Mouse (Mus musculus) NIH3T3 (cell line): ENCODE measurements at regions not wholly inside any gene's neighbourhood (a gene's known extent, or its start where the extent isn't known, plus 50 kb on each side); places are given as distances from the start of the nearest gene placed in this dataset.
A peak's percentile ranks its signal among the peaks of the same experiment; 100 is the strongest.

Experiments
- DNase-seq: peaks from one replicate; pipeline ENCODE4 v3.0.0-alpha.2; 2012; ENCODE audit warnings: low read depth

DNA sequence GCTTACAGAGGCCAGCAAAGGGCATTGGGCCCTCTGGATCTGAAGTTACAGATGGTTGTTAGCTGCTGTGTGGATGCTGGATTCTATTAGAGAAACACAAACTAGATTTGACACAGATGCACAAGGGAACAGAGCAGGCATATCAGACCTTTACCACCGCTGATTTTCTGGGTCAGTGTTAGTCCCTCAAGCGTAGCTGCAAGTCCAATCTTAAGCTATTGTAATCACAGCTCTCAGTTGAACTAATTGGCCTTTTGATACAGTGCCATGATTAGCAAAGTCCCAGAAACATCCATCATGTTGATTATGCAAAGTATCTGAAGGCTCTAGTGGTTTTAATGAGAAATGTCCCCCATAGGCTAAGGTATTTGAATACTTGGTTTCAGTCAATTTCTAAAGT is 54.2 kb upstream of the Plppr5 start:
- DNase-seq: no peak

DNA sequence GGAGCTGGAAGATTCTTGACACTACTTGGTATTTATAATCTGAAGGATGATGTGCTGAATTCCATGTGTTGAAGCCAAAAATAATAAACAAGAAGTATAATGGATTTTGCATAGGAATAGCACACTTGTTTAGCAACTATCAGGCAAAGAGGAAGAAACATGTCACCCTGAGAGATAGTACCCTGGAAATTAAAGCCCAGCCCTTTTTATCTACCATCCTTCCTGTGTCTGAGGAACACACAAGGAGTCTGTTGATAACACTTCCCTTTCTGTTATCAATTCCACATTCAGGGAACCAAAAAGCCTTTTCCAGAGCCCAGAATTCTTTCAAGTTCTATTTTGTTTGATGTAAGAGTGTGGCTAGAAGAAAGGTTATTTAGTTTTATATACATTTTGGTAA is 66.5 kb upstream of the Plppr5 start:
- no peak for DNase-seq

DNA sequence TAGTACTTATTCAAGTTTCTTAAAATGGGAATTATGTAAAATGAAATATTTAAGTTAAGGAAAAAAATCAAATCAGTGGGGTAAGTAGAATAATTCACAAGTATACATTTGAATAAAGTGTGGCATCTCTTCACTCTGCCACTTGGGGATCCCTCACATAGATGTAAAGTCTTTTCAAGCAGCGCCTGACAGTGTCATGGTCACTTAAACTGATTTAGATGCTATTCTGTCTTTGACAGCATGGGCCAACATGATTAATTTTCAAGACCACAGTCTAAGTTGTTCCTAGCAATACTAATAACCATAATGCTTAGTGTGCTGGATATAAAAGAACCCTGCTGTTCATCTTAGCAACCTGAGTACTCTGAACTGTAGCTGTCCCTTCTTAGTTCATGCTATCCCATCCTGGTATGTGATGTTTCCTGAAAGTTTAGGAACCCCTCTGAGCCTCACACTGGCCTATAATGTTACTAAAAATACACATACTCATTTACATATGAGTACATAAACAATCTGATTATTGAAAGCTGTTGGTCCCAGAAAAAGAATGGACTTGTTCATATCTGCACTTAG is 68.4 kb upstream of the Plppr5 start:
- DNase-seq: no peak

DNA sequence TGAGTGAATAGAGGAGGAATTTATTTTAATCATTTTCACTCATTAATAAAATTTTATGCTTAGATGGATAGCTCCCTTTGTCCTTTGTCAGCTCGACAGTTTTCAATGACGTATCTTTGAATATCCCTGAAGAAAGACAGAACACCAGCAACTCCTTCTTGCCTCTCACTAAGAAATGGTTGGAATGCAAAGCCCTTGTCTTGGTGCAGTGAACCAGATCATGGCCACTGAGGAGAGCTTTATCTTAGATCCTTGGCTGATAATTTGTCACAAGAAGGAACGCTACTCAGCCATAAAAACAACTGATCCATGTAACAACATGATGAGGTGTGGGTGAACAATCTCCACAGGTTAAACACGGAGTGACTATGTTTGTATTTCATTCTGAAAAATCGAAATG is 73.5 kb upstream of the Plppr5 start:
- no peak for DNase-seq

DNA sequence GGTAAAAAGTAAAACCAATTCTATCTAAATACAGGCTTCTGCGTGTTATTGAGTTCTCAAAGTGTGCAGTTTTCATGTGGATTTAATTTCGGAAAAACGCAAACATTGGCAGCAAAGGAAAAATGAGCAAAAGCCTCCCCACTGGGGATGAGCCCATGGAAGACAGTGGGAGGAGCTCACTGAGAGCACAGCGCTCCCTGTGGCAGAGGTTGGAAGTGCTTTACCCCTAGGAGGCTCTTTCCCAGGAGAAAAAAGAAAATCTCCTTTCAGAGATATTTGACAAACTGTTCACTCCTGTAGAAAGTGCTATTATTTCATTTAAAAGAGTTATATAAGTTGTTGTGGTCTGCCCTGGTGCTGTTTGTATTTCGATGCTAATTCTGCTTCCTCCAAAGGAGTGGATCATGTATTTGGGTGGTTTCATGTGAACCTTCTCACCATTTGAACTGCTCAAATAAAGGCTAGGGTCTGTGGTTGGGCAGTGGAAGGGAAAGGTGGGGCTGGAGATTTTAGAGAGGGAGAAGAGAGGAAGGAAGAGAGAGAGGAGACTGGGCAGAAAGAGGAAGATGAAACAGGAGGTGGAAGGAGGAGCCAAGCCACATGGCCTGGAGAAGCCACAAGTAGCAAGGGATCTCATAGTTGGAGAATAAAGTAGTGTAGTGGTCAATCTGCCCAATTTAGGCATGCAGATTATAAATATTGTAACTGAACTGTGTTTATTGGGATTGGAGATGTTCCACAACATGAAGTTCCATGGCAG is 76.3 kb upstream of the Plppr5 start:
- DNase-seq: peak; percentile 5

DNA sequence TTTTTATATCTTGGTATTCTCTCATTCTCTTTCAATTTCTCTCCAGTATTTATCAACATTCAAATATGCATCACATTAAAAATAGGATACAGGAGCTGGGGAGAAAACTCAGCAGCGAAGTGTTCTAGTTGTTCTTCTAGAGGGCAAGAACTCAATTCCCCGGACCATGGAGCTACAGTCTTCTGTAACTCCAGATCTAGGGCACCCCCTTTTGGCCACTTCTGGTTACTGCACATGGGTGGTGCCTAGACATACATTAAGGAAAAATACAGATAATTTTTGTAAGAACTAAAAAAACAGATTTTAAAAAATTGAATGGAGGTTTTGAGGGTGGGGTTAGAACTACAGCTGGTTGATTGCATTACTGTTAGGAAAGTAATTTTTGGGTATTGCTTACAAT is 80.5 kb upstream of the Plppr5 start:
- DNase-seq: peak; percentile 46

DNA sequence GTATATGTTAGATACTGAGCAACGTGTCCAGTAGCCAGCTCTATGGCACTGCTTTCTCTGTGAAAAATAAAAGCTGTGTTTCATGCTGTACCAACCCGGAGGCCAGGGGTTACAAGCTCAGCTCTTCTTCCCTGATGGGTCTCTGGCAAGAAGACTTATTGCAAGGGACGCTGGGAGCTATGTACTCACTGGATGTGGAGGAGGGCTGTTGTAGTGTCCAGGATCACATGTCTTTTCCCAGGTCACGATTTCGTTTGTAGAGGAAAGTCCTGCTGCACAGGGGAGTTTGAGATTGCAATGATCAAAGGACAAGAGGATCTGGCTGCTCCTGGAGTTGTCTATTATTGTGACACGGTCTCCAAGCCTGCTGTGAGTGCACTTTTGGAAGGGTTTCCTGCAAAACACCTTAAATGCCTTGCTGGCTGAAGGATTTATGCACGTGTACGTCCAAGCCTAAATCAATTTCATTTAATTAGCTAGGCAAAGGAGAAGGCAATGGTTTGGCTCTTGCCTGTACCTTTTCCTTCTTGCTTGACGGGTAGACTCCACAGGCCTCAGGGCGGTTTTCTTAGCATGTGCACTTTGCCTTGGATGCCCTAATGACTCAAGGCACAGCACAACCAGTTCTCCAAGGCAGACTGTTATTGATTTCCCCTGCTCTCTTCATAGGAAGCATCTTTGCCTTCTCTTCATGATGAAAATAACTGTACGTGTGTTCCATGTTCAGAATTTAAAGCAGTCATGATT is 87.2 kb upstream of the Plppr5 start:
- DNase-seq: no peak

DNA sequence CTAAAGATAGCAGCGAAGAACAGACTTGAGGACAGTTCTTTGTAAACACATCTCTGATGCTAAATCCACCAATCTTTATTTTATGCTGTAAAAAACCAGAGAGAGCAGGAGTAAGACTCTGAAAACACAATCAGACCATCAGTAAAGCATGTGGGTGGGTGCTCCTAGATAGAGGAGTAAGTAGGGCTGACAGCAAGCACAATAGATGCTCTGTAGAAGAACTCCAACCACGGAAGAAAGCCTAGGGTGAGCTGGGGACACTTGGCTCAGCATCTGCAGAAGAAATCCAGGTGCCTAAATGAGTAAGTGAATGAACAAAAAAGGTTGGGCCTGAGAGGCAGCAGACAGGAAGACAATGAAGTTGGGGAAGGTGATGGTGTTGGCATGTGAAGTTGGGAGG is 88.3 kb upstream of the Plppr5 start:
- DNase-seq: no peak

DNA sequence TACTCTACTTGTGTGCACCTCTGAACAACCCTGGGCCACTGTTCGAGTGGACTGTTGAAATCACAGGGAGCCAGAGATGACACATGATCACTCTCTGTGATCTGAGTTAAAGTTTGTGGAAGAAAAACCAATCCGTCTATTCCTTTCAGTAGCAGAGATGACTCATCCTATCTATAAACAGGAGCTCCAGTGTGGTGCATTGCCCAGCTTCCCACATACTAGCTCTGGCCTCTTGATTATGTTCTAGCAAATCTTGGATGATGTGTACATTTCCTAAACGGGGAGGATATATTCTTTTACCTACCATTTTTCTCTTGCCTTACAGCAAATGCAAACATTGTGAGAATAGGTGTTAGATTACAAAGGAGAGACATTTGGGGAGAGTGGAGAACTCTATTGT is 94.5 kb upstream of the Plppr5 start:
- no peak for DNase-seq

DNA sequence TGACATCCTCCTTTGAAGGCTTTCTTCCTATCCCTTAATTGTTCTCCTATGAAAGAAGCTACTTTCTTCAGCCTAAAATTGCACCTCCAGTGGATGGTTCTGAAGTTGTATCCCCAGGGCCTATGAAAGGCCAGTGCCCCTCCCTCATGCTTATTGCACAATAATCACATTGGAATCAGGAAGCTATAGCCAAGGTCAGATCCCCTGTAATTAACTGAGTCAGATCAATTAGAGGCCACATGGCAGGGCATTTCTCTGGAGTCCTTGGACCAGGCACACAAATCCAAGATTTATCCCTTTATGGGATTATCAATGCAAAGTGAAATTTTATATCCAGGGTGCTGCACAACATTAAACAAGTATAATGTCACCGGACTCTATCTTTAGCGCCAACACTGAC is 98.8 kb upstream of the Plppr4 start:
- no peak for DNase-seq

DNA sequence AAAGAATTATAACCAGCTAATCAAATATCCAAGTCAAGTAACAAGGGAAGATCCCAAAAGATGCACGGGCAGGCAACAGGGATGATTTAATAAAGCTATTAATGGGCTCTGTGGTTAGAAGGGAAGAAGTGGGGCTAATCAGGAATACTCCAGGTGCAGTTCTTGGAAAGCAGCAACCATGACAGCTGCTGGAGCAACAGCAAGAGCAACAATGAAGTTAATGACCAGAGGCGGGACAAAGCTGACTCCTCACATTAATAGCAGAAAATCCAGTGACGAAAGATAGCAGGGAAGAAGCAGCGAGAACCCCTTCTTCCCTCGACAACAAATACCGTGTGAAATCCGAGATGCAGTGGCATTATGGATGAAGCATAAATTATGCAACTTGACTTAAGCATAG is 89.9 kb upstream of the Plppr4 start:
- no peak for DNase-seq

DNA sequence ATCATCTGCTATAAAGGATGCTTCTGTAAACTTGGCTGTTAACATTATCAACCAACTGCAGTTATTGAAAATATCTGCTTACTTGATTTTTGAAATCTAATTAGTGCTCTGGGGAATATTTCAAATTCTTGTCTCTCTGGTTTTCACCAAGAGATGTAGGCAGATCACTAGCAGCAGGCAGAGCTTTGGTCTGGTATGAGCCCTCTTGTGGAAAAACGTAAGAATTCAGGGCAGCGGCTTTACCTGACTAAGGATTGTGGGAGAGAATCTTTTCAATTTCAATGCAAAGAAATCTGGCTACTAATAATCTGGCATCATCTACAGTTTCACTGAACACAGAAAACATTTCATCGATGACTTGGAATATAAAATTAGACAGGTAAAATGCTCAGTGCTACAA is 81.2 kb upstream of the Plppr4 start:
- DNase-seq: no peak

DNA sequence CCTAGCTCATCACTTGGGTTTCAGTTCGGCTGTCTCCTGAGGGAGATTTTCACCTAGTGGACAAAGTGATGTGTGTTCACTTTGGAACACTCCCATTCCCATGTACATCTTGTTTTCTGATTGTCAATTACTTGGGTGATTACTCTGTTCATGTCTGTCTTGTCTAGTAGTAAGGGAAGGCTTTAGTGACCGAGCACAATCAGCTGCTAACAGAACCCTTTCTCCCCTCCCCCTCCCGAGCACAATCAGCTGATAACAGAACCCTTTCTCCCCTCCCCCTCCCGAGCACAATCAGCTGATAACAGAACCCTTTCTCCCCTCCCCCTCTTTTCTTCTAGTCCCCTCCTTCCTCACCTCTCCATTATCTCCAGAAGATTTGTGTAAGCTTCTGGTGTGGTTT is 79.6 kb upstream of the Plppr4 start:
- DNase-seq: no peak

DNA sequence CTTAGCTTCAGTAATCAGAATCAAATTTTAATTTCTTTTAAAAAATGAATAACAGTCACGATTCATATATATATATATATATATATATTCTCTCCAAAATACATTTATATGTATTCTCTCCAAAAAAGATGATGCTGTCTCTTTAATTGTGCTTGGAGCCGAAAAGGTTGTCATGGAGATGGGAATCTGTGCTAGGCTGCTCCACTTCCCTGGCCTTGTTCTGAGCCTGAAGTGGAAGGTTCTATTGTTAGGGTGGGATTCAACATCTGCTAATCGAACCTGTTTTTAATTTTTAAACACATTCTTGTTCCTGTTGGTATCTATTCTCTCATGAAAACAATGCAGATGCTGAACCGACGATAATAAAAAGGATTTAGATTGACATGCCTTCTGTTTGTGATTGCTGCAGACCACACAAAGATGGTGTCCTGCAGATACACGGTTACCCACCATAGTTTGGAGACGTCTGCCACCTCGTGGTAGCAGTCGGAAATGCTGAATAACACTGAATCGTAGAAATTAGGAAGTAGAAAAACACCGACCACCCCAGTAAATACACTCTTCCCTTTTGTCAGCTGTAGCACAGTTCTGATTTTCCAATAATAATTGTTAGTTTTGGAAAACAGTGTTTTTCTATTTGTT is 77.9 kb upstream of the Plppr4 start:
- DNase-seq: peak; percentile 85

DNA sequence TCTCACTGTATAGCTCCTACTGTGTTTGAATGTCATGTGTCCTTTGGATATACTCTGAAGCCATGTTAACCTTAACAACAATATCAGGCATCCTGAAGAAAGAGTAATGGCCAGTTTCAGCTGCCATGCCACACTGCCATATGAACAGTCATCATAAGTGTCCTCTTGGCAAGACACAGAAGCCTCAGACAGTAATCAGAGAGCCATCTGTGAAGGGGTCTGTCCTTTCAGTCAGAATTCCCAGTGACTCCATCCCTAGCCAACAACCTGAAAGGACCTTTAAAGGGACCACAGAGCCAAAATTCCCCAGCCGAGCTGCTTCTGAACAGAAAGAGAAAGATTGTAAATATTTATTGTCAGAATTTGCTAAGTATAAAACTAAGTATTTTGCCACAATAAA is 63.9 kb upstream of the Plppr4 start:
- no peak for DNase-seq

DNA sequence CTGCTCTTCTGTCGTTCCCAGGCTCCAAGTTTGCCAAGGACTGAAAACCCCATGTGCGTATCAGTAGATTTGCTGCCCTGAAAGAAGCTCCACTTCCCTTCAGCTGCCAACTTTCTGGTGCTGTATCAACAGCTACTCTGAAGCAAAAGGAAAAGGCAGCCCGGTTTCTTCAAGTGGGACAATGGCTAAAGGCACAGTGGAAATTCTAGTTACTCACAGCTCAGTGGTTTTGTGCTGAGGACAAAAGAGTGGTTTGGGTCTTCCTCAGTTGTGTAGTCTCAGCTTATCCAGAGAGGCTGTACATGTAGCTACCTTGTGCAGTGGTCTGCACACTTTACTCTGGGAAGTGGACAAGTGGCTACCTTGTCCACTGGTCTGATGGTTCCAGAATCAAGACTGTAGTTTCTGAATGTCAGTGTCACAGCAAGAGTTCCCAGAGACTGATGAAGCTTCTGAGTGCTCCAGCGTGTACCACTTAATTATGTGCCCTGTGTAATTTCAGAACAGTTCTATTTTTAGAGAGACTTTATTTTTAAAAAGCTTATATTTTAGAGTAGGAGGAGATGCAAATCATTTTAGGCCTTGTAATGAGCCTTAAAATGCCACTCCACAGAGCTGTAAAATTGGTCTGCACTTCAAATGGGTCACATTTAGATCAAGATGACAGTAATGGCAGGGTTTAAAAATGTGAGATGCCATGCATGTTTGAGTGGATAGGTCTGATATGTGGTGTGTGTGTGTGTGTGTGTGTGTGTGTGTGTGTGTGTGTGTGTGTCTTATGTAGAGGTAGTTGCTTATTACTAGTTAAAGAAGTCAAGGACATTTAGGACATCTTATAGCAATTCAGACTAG is 52.4 kb upstream of the Plppr4 start:
- no peak for DNase-seq
